Mouse (Mus musculus) stomach, postnatal 0 days (tissue): ENCODE data around the gene Dnajc12.

Experiments
- CTCF ChIP-seq: IDR thresholded peaks from 2 replicates; pipeline ENCODE4 v1.5.1; 2016; ENCODE audit warnings: antibody characterized with exemption, low read depth, mild to moderate bottlenecking, moderate library complexity
- EP300 ChIP-seq: optimal IDR thresholded peaks from 2 replicates; pipeline ENCODE3; 2016; ENCODE audit warnings: antibody characterized with exemption

- no peak for TF ChIP-seq CTCF
- no peak for TF ChIP-seq EP300
Measured at GRCm38 (mm10) chr10:63423591-63424474, 41.6 kb downstream of the Dnajc12 start.
